Mouse (Mus musculus) naive thymus-derived CD4-positive, alpha-beta T cell, adult 2 months (primary cell): ENCODE measurements around the gene Ube2n.

Experiments used
- DNase-seq: peaks from one replicate; pipeline ENCODE4 v3.0.0-alpha.2; 2011; ENCODE audit warnings: low read depth

Ube2n gene

DNA sequence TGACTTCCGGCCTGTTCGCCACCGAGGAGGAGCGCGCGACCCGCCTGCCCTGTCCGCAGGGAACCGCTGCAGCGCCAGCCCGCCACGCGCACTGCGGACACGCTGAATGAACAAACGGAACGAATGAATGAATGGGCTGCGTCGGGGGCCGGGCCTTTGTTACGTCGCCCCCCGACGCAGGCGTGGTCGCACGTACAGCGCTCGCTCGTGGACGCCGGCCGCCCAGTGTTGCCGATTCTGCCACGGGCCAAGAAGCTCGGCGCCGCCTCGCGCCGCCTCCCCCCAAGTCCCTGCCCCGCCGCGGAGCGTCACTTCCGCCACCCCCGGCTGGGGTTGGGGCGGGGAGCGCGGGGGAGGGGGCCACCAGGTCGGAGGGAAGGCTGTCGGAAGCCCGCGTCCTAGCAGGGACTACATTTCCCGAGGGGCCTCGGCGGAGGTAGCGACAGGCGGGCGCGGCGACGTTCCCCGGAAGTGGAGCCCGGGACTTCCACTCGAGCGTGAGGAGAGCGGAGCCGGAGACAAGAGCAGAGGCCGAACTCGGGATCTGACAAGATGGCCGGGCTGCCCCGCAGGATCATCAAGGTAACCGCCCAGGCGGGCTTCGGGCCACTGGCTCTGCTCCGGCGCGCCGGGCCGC, at the start of gene Ube2n:
Gene Ube2n, plus strand, starts transcription at position 490 of the 637 bp plus-strand sequence.
- DNase-seq: peak; percentile 94

DNA sequence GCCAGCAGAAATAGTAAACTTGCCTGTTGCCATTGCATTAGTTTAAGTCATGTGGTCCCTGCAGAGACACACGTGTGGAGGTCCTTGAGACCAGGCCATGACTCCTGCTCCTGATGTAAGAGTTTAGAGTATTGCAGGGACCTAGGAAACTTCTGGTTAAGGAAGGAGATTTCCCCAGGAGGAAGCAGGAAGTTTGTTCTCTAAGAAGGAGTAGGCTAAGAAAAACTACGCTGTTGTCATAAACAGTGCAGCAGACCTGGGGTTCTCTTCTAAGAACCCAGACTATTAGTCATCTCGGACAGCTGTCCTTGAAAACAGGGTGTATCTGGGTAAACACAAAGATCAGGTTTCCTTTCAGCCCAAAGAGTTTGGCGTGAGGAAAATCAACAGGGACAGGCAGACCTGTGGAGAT, 49.5 kb upstream of the Ube2n start:
- DNase-seq: no peak

- DNase-seq: no peak
Observed at GRCm38 (mm10) chr10:95468894-95469293, 46.1 kb upstream of the Ube2n start.

DNA sequence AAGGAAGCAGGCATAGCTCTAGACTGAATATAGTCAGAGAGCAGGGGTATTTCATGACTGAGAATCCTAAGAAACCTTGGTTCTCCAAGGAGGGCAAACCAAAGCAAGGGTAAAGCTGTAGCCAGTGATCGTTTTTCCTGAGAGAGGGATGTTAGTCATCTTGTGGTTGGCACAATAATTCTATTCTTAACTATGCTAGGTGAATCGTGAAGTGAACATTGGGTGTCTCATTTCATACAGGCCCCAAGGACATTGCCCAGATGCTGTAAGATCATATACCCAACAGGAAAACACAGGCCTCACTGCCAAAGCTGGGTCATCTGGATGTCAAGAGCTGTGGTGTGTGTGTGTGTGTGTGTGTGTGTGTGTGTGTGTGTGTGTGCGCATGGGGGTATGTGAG, 43.8 kb upstream of the Ube2n start:
- no peak for DNase-seq

GRCm38 (mm10) chr10:95471889-95472547, 42.9 kb upstream of the Ube2n start:
- DNase-seq: no peak

GRCm38 (mm10) chr10:95475923-95476322, 39.0 kb upstream of the Ube2n start:
- DNase-seq: peak; percentile 87

DNA sequence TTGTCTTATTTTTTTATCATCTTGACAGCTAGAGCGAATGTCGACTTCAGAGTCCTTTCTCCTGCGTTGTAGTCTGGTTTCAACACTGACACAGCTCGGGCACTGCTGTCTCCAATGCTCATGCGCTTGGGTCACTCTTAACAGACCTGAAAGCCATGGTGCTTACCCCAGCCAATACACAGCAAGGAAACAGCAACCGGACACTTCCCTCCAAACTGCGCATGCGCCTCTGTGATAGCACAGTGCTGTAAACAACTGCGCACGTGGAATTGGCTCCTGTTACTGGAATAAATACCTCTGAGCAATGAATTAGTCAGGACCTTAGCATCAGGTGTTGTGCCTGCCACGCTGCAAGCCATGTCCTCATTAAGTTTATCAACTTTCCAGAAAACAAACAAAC, 37.4 kb upstream of the Ube2n start:
- DNase-seq: no peak

- DNase-seq: peak; percentile 11
Observed at GRCm38 (mm10) chr10:95489653-95490052, 25.3 kb upstream of the Ube2n start.

DNA sequence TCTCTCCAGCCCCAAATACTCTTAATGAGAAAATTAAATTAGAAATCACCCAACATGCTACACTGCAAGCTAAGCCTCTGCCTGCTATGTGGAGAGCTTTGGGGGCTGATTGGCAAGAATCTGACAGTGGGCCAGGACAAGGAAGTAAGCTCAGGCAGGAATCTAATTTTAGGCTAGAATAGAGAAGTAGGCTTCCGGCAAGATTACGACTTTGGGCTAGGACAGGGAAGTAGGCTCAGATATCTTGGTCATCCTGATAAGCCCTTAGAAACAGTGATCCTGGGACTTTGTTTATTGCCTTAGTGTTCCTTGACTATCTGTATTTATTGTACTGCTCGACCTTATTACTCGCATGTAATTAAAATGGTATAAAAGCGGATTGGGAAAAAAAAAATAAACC, 20.7 kb upstream of the Ube2n start:
- DNase-seq: no peak

GRCm38 (mm10) chr10:95501033-95501432, 13.9 kb upstream of the Ube2n start:
- DNase-seq: no peak

GRCm38 (mm10) chr10:95501463-95502081, 13.4 kb upstream of the Ube2n start, which contains the start of gene Mrpl42:
TSS of gene Mrpl42 (minus strand) at chr10:95501940.
- DNase-seq: peak; percentile 74

DNA sequence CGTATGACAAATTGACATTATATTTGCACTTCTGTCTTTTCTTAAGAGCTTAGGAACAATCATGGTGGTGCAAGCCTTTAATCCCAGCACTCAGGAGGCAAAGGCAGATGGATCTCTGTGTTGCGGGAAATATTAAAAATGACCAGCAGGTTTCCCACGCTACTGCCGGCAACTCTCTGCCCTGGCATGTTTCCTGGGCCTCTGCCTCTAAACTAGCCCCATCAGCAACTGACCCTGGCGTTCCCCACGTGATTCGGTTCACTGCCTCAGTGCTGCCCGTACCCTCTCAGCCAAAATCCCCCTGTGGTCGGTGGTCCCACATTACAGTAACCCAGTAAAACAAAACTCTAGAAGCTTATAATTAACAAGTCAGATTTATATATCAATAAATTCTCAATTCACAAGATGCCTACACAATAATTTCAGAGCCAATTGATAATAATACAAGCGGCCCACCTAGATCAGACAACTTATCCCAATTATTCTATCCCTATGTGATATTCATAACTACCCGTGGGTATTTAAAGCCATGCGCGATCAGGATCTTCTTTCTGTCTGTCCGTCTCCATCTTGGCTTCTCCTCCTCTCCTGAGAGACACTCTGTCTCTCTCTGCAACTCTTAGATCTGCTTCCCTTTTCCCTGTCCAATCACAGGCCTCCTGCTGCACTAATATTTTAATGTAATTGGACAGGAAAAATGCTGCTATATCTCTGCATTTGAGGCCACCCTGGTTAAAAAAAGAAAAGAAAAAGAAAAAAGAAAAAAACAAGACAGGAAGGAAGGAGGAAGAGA, 11.3 kb upstream of the Ube2n start:
- no peak for DNase-seq

- no peak for DNase-seq
Observed at GRCm38 (mm10) chr10:95504341-95504740, 10.6 kb upstream of the Ube2n start.

DNA sequence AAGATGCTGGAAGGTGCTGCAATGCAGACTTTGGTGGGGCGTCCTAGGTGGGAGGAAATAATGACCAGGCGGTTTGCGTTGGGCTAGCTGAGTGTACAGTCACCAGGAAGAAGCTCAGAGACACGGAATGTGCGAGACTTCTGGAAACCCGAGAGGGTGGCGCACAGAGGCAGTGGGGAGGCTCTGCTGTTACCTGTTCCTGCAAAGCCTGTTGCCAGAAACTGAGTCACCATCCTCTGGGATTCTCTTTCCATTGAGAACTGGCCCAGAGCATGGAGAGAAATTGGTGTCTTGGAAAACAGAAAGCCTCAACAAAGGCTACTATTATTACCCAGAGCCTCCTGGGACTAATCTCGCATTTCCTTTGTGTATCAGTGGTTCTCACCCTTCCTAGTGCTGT, 6.8 kb upstream of the Ube2n start:
- no peak for DNase-seq

- DNase-seq: no peak
Observed at GRCm38 (mm10) chr10:95508793-95509192, 6.2 kb upstream of the Ube2n start.

DNA sequence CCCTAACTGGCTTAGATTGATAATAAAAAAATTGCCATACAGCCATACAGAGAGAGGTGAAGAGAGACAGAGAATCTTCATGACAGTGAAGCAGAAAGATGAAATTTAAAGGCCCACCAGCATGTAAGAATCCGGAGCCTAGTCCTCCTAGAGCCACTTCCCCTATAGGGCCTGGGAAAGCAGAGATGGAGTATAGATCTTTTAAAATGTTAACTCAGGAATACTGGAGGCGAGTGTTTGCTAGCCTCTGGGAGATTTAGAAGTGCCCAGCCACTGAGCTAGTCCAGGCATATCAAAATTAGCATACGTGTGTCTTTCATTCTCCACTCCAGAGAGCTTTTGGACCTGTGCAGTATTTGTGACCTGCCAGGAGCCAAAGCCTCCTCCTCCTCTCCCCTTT, 5.7 kb upstream of the Ube2n start:
- no peak for DNase-seq

DNA sequence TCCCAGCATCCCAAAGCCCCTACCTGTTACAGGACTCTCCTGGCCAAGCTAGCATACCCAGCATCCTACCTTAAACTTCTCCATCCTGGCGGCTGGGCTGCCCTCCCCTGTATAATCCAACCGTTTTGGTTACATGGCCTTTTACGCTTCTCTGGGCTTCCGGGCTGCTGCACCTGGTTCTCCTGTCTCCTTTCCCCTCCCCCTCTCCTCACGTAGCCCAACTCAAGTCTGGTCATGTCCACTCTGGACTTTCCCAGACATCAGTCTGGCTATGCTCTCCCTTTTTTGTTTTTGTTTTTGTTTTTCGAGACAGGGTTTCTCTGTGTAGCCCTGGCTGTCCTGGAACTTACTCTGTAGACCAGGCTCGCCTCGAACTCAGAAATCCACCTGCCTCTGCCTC, 2.3 kb upstream of the Ube2n start:
- no peak for DNase-seq

GRCm38 (mm10) chr10:95513768-95514556, 983 bp upstream of the Ube2n start:
- peak; percentile 47 for DNase-seq

GRCm38 (mm10) chr10:95515293-95515931, 467 bp downstream of the Ube2n start:
- peak; percentile 57 for DNase-seq

GRCm38 (mm10) chr10:95517656-95518055, 2.7 kb downstream of the Ube2n start:
- no peak for DNase-seq

GRCm38 (mm10) chr10:95525037-95525675, 10.2 kb downstream of the Ube2n start:
- DNase-seq: no peak
